Mouse (Mus musculus) forebrain, embryonic 11.5 days (tissue): ENCODE measurements around the gene Fam162b. TPM values are rescaled to one million over a fixed set of nuclear protein-coding genes. Genes with fewer than 3 reads are reported as not detected.

Experiments
- ATAC-seq: fragments of 200-750 bp; cut with Nextera tagmentation; replicated peaks from 2 replicates; pipeline ENCODE4 v1.8.0; 2017; ENCODE audit warnings: moderate TSS enrichment; ENCODE audit not compliant: low FRiP score
- DNase-seq: peaks from one replicate; pipeline ENCODE4 v3.0.0-alpha.2; 2017; ENCODE audit warnings: low spot score
- H3K27ac ChIP-seq: fragments of 300-500 bp; sonication (generic); 2 replicates; pipeline ENCODE4 v1.5.1; 2014; ENCODE audit warnings: low read depth, low read length
- H3K27me3 ChIP-seq: fragments of 300-500 bp; sonication (generic); 2 replicates; pipeline ENCODE4 v1.6.1; 2014; ENCODE audit warnings: mild to moderate bottlenecking, low read length, mixed read lengths; ENCODE audit not compliant: control insufficient read depth, insufficient read depth
- H3K36me3 ChIP-seq: fragments of 300-500 bp; sonication (generic); 2 replicates; pipeline ENCODE4 v1.6.1; 2014; ENCODE audit warnings: mild to moderate bottlenecking, low read length, moderate library complexity, mixed read lengths; ENCODE audit not compliant: control insufficient read depth, insufficient read depth
- H3K4me1 ChIP-seq: fragments of 300-500 bp; sonication (generic); replicated peaks from 2 replicates; pipeline ENCODE4 v1.6.1; 2014; ENCODE audit warnings: low read length, mixed read lengths; ENCODE audit not compliant: control insufficient read depth, insufficient read depth
- H3K4me2 ChIP-seq: fragments of 300-500 bp; sonication (generic); 2 replicates; pipeline ENCODE4 v1.6.1; 2014; ENCODE audit warnings: low read depth, mild to moderate bottlenecking, low read length, moderate library complexity, mixed read lengths; ENCODE audit not compliant: severe bottlenecking
- H3K4me3 ChIP-seq: fragments of 300-500 bp; sonication (generic); 2 replicates; pipeline ENCODE4 v1.5.1; 2014; ENCODE audit warnings: low read depth, low read length
- H3K9ac ChIP-seq: fragments of 300-500 bp; sonication (generic); 2 replicates; pipeline ENCODE4 v1.6.1; 2014; ENCODE audit warnings: low read length
- H3K9me3 ChIP-seq: fragments of 300-500 bp; sonication (generic); 2 replicates; pipeline ENCODE4 v1.6.1; 2016; ENCODE audit warnings: low read length, mixed read lengths; ENCODE audit not compliant: control insufficient read depth
- WGBS: fragments of 180-500 bp; shearing (Covaris S2); extraction: QIAGEN DNeasy Blood & Tissue Kit; methylation state at CpG from one replicate; pipeline ENCODE4 v1.1.7; 2014; 5-methylcytosine and 5-hydroxymethylcytosine counted together
- polyA plus RNA-seq: library from polyadenylated mRNA; unstranded; fragments of >200 nt; fragmentation: Nextera tagmentation; extraction: Ambion mirVana; gene quantifications from 2 replicates; pipeline ENCODE4 v1.2.1, GENCODE M21; 2014

The Fam162b gene
- polyA plus RNA-seq, 1 experiment from 2014 or later = 2.5 TPM

DNA sequence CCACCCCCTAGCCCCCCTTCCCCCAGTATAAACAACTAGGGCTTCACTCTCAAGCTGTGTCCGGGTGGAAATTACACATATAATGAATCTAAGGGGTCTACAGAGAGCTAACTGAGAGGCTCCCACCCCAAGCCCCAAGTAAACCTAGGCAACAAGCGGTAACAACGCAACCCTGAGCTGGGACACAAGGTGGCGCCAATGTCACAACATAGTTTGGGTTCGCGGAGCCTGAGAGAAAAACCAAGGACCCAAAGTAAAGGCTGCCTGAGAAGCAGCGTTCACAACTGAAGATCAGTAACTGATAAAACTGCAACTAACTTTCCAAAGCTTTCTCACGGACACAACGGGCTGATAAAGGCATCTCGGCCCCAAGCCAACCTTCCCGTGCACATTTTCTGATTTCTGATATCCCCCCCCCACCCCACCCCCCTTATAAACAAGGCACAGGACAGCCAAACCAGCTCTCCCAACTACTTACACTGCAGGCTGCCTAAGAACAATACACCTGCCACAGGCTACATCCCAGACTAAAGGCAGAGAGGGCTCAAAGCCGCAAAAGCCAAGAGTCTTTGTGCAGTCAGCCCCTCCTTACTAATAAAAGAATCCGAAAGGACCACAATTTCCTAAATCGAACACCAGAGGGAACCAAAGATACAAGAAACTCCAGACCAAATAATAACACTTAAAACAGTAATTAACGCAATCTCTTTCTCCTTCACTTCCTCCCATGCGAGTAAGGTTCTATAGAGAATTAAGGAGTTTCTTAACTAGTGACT, 36.8 kb downstream of the Fam162b start:
- 2% methylated on average over 16 of the region's 16 CpGs for WGBS

More for the DNA sequence above, 36.8 kb downstream of the Fam162b start:
- H3K9ac ChIP-seq = peak overlapping the region; percentile 64
- no peaks in the 10 kb centered on the region for H3K4me1 ChIP-seq
- peak overlapping the region; percentile 75 for H3K4me2 ChIP-seq
- H3K27ac ChIP-seq = 0 out of 2 replicates have a peak overlapping the region, but pooled peaks have one; percentile 6
- DNase-seq (peak; percentile 90), ATAC-seq (peak; percentile 92)
- no peaks in the 10 kb centered on the region for H3K27me3 ChIP-seq
- no peaks in the 10 kb centered on the region for H3K9me3 ChIP-seq
- H3K36me3 ChIP-seq = no peaks in the 10 kb centered on the region
- peak overlapping the region; percentile 39 for H3K4me3 ChIP-seq

Other genes starting within 250 kb of the Fam162b start
- not detected in 2 replicates for gene Gm49339, start 109.9 kb downstream of the Fam162b start, polyA plus RNA-seq
- not detected in 2 replicates for gene Lilr4b, start 109.9 kb downstream of the Fam162b start, polyA plus RNA-seq
- gene Lilrb4a, start 99.6 kb downstream of the Fam162b start, polyA plus RNA-seq = 0.75 and 1.5 TPM in 2 replicates
- gene Gprc6a, start 40.9 kb upstream of the Fam162b start, polyA plus RNA-seq = not detected in 2 replicates
- not detected in 2 replicates for gene Rfx6, start 87.2 kb upstream of the Fam162b start, polyA plus RNA-seq